Mouse (Mus musculus) embryo, embryonic 9.5 days (tissue): ENCODE data around the gene Fgfr2.
A peak's percentile ranks its signal among the peaks of the same experiment; 100 is the strongest.

Source experiments
- DNase-seq: peaks from one replicate; pipeline ENCODE4 v3.0.0-alpha.2; 2017; ENCODE audit errors: extremely low spot score

Gene Fgfr2

GRCm38 (mm10) chr7:132823832-132824231 is 299.3 kb downstream of the Fgfr2 start:
- no peak for DNase-seq

GRCm38 (mm10) chr7:132820692-132821091 is 302.5 kb downstream of the Fgfr2 start:
- DNase-seq = no peak

GRCm38 (mm10) chr7:132817056-132817455 is 306.1 kb downstream of the Fgfr2 start:
- DNase-seq = no peak

GRCm38 (mm10) chr7:132816528-132816927 is 306.6 kb downstream of the Fgfr2 start:
- no peak for DNase-seq

- peak; percentile 45 for DNase-seq
Observed at GRCm38 (mm10) chr7:132815081-132815480, 308.1 kb downstream of the Fgfr2 start.

GRCm38 (mm10) chr7:132814089-132814450 is 309.1 kb downstream of the Fgfr2 start:
- DNase-seq = no peak

- DNase-seq = peak; percentile 79
Observed at GRCm38 (mm10) chr7:132813416-132814088, 309.6 kb downstream of the Fgfr2 start, which contains the start of gene Fam53b. TSS of gene Fam53b (minus strand) at chr7:132813886.

- DNase-seq = peak; percentile 49
Observed at GRCm38 (mm10) chr7:132812619-132813415, 310.3 kb downstream of the Fgfr2 start.

- peak; percentile 56 for DNase-seq
Observed at GRCm38 (mm10) chr7:132811716-132812618, 311.2 kb downstream of the Fgfr2 start.

- peak; percentile 86 for DNase-seq
Observed at GRCm38 (mm10) chr7:132810879-132811278, 312.3 kb downstream of the Fgfr2 start.

- DNase-seq = no peak
Observed at GRCm38 (mm10) chr7:132810368-132810767, 312.8 kb downstream of the Fgfr2 start.

- no peak for DNase-seq
Observed at GRCm38 (mm10) chr7:132809721-132810120, 313.4 kb downstream of the Fgfr2 start.

- peak; percentile 74 for DNase-seq
Observed at GRCm38 (mm10) chr7:132808841-132809682, 314.1 kb downstream of the Fgfr2 start.

GRCm38 (mm10) chr7:132808051-132808796 is 314.9 kb downstream of the Fgfr2 start:
- no peak for DNase-seq

GRCm38 (mm10) chr7:132806926-132807857 is 316.0 kb downstream of the Fgfr2 start:
- no peak for DNase-seq

- no peak for DNase-seq
Observed at GRCm38 (mm10) chr7:132806286-132806685, 316.9 kb downstream of the Fgfr2 start.

- DNase-seq = no peak
Observed at GRCm38 (mm10) chr7:132804951-132805350, 318.2 kb downstream of the Fgfr2 start.

GRCm38 (mm10) chr7:132804461-132804860 is 318.7 kb downstream of the Fgfr2 start:
- no peak for DNase-seq

- DNase-seq = no peak
Observed at GRCm38 (mm10) chr7:132803962-132804361, 319.2 kb downstream of the Fgfr2 start.
